Mouse (Mus musculus) liver, embryonic 18 days (tissue): ENCODE results near the gene Gm3755. TPM values are rescaled to one million over a fixed set of nuclear protein-coding genes. Genes with fewer than 3 reads are reported as not detected.

Source experiments
- polyA plus RNA-seq: library from polyadenylated mRNA; depleted of rRNA; stranded (reverse); fragments of >200 nt; gene quantifications from 2 replicates; pipeline ENCODE4 v1.2.3, GENCODE M21; 2012; rRNA removed

The Gm3755 gene
- polyA plus RNA-seq: not detected in 2 replicates

GRCm38 (mm10) chr14:7450817-7451216 is at the start of gene Gm3755:
Gm3755 (minus strand) TSS chr14:7450917.

GRCm38 (mm10) chr14:7483662-7484061 is 32.9 kb upstream of the Gm3755 start, which contains the start of gene Gm3752:
Gm3752 (minus strand) TSS chr14:7483762.

Other genes starting within 250 kb of the Gm3755 start
- not detected in 2 replicates for gene Gm3727, start 186.2 kb downstream of the Gm3755 start, polyA plus RNA-seq
- 0.03 and 0.06 TPM in 2 replicates for gene Gm3739, start 135.9 kb downstream of the Gm3755 start, polyA plus RNA-seq
- gene Gm5797, start 118.5 kb downstream of the Gm3755 start, polyA plus RNA-seq: not detected in 2 replicates
- gene Gm8374, start 85.8 kb downstream of the Gm3755 start, polyA plus RNA-seq: not detected in 2 replicates
- 0.05 and 0.08 TPM in 2 replicates for gene Gm3752, start 32.8 kb upstream of the Gm3755 start, polyA plus RNA-seq
- gene Gm3558, start 117.6 kb upstream of the Gm3755 start, polyA plus RNA-seq: 0.01 TPM in 1 of 2 replicates, not detected in the other
- gene Gm10338, start 144.7 kb upstream of the Gm3755 start, polyA plus RNA-seq: not detected in 2 replicates
- gene Gm10128, start 193.1 kb upstream of the Gm3755 start, polyA plus RNA-seq: not detected in 2 replicates